Mouse (Mus musculus) neural tube, embryonic 13.5 days (tissue): ENCODE results near the gene Fan1. TPM values are rescaled to one million over a fixed set of nuclear protein-coding genes. Genes with fewer than 3 reads are reported as not detected.

ENCODE experiments used
- ATAC-seq: fragments of 200-750 bp; cut with Nextera tagmentation; 2 replicates; pipeline ENCODE4 v1.8.0; 2017; ENCODE audit warnings: low read depth, mild to moderate bottlenecking, moderate TSS enrichment, moderate library complexity
- H3K27ac ChIP-seq: fragments of 300-500 bp; sonication (generic); replicated peaks from 2 replicates; pipeline ENCODE4 v1.5.1; 2015; ENCODE audit warnings: moderate library complexity, mild to moderate bottlenecking, inconsistent platforms
- H3K27me3 ChIP-seq: fragments of 300-500 bp; sonication (generic); 2 replicates; pipeline ENCODE4 v1.6.1; 2015; ENCODE audit warnings: mild to moderate bottlenecking, inconsistent platforms
- H3K36me3 ChIP-seq: fragments of 300-500 bp; sonication (generic); 2 replicates; pipeline ENCODE4 v1.6.1; 2015; ENCODE audit warnings: mild to moderate bottlenecking, inconsistent platforms
- H3K4me1 ChIP-seq: fragments of 300-500 bp; sonication (generic); replicated peaks from 2 replicates; pipeline ENCODE4 v1.6.1; 2015; ENCODE audit warnings: inconsistent platforms
- H3K4me2 ChIP-seq: fragments of 300-500 bp; sonication (generic); 2 replicates; pipeline ENCODE4 v1.6.1; 2015; ENCODE audit warnings: inconsistent platforms, mild to moderate bottlenecking, moderate library complexity
- H3K4me3 ChIP-seq: fragments of 300-500 bp; sonication (generic); 2 replicates; pipeline ENCODE4 v1.5.1; 2015; ENCODE audit warnings: mild to moderate bottlenecking, inconsistent platforms
- H3K9ac ChIP-seq: fragments of 300-500 bp; sonication (generic); 2 replicates; pipeline ENCODE4 v1.6.1; 2015; ENCODE audit warnings: moderate library complexity, mild to moderate bottlenecking, inconsistent platforms
- H3K9me3 ChIP-seq: fragments of 300-500 bp; sonication (generic); 2 replicates; pipeline ENCODE4 v1.6.1; 2016; ENCODE audit warnings: inconsistent platforms
- WGBS: fragments of 180-500 bp; shearing (Covaris S2); methylation state at CpG from one replicate; pipeline ENCODE4 v1.1.7; 2015; 5-methylcytosine and 5-hydroxymethylcytosine counted together
- polyA plus RNA-seq: library from polyadenylated mRNA; unstranded; fragments of >200 nt; fragmentation: Nextera tagmentation; extraction: Ambion mirVana; gene quantifications from 2 replicates; pipeline ENCODE4 v1.2.1, GENCODE M21; 2015

Fan1 gene
- polyA plus RNA-seq, 1 experiment from 2014 or later: 7.5 TPM

DNA sequence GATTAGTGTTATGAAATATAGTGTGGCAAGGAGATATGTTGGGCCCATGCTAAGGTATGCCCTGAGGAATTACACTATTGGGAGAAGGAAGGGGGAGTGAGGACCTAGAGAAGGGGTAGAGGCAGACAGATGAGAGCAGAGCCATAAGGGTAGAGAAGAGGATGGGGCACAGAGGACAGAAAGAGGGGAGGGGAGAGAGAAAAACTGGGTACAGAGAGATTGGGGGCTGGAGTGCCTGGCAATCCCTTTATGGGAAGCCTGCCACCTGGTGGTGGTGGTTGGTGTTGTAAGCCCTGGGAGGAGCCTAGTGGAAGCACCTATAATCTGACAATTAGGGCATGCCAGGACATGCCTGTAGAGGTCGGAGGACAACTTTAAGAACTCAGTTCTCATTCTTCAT, 47.0 kb downstream of the Fan1 start:
- Histone ChIP-seq H3K9me3 (no peaks in the 10 kb centered on the region), H3K4me1 (peaks cover under 1% of the 10 kb centered on the region; the same call in 1 of the 2 replicates), H3K4me2 (no peak overlapping the region), H3K27ac (no peak overlapping the region), H3K36me3 (peaks cover 30% of the 10 kb centered on the region), H3K4me3 (no peak overlapping the region), H3K9ac (no peak overlapping the region), H3K27me3 (no peaks in the 10 kb centered on the region)
- ATAC-seq: peak; percentile 47; the same call in 1 of the 2 replicates
- 35% methylated on average over 1 of the region's 1 CpGs for WGBS

DNA sequence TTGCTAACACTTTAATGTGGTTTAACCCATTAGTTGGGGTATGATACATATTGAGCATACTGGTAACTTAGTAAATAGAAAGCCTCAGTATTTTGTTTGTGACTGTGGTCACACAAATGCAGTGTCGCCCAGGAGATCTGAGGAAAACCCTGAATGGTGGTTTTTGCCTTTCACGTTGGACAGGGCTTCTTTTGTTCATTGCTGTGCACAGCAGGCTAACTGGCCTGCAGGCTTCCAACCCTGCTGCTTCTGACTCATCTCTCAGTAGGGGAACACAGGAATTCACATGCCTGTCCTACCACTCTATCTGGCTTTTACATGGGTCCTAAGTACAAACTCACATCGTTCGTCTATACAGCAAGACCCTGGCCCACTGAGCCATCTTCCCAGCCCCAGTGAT, 52.2 kb downstream of the Fan1 start:
- no peaks in the 10 kb centered on the region for H3K9me3 ChIP-seq
- no peak overlapping the region for H3K27ac ChIP-seq
- H3K4me2 ChIP-seq: no peak overlapping the region
- H3K27me3 ChIP-seq: no peaks in the 10 kb centered on the region
- WGBS: 68% methylated on average over 4 of the region's 4 CpGs
- no peak for ATAC-seq
- H3K9ac ChIP-seq: no peak overlapping the region
- peaks cover 62% of the 10 kb centered on the region for H3K36me3 ChIP-seq
- H3K4me3 ChIP-seq: no peak overlapping the region
- H3K4me1 ChIP-seq: peaks cover 14% of the 10 kb centered on the region

DNA sequence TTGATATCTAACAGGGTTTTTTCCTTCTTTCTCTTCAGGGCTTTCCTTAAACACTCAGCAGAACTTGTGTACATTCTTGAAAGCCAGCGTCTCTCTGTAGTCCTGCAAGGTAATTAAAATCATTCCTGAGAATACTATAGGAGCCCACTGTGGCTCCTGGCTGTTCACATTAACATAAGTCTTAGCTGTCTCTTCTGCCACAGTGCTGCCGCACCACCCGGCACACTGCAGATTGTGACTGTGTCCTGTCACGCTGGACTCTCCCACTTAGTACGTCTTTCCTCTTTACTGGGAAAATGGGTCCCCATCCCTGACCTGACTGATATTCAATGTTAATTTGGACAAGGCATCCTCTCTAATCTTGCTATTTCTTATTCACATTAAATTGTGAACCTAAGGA, 52.8 kb downstream of the Fan1 start:
- no peak overlapping the region for H3K9ac ChIP-seq
- H3K36me3 ChIP-seq: peaks cover 68% of the 10 kb centered on the region
- no peaks in the 10 kb centered on the region for H3K27me3 ChIP-seq
- peaks cover 14% of the 10 kb centered on the region for H3K4me1 ChIP-seq
- no peaks in the 10 kb centered on the region for H3K9me3 ChIP-seq
- WGBS: 62% methylated on average over 5 of the region's 5 CpGs
- peak; percentile 40; the same call in 1 of the 2 replicates for ATAC-seq
- no peak overlapping the region for H3K4me3 ChIP-seq
- no peak overlapping the region for H3K4me2 ChIP-seq
- H3K27ac ChIP-seq: 0 out of 2 replicates have a peak overlapping the region, but pooled peaks have one; percentile 14

- no peaks in the 10 kb centered on the region for H3K27me3 ChIP-seq
- no peak overlapping the region for H3K4me3 ChIP-seq
- 80% methylated on average over 7 of the region's 7 CpGs for WGBS
- no peak for ATAC-seq
- peaks cover 46% of the 10 kb centered on the region for H3K36me3 ChIP-seq
- no peak overlapping the region for H3K9ac ChIP-seq
- no peaks in the 10 kb centered on the region for H3K9me3 ChIP-seq
- H3K4me2 ChIP-seq: no peak overlapping the region
- H3K27ac ChIP-seq: no peak overlapping the region
- H3K4me1 ChIP-seq: peaks cover 13% of the 10 kb centered on the region; the same call in 1 of the 2 replicates
Measured at GRCm38 (mm10) chr7:64312811-64313210, 61.1 kb downstream of the Fan1 start.

GRCm38 (mm10) chr7:64310756-64311155, 63.1 kb downstream of the Fan1 start:
- H3K9me3 ChIP-seq: no peaks in the 10 kb centered on the region
- H3K9ac ChIP-seq: no peak overlapping the region
- peaks cover 13% of the 10 kb centered on the region; the same call in 1 of the 2 replicates for H3K4me1 ChIP-seq
- H3K4me2 ChIP-seq: no peak overlapping the region
- peak; percentile 86 for ATAC-seq
- peaks cover 32% of the 10 kb centered on the region for H3K36me3 ChIP-seq
- 13% methylated on average over 2 of the region's 2 CpGs for WGBS
- H3K4me3 ChIP-seq: no peak overlapping the region
- peak overlapping the region; percentile 64 for H3K27ac ChIP-seq
- H3K27me3 ChIP-seq: no peaks in the 10 kb centered on the region

DNA sequence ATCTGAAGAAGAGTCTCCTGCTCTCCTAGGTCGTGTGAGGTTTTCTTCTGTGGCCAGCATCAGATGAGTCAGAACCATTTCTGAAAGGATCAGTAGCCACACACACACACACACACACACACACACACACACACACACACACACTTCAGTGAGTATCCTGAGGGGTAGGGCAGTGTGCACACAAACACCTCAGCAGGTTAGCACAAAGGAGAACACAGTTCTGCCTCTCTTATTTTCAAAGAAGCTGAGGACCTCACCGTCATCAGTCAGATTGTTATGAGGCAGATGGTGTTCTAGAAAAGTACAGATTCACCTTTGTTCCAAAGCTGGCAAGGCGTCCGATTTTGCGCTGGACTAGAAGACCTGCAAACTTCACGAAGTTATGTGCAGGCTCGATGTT, 63.7 kb downstream of the Fan1 start:
- H3K9ac ChIP-seq: no peak overlapping the region
- H3K4me3 ChIP-seq: no peak overlapping the region
- H3K4me1 ChIP-seq: peaks cover 13% of the 10 kb centered on the region; the same call in 1 of the 2 replicates
- no peak overlapping the region for H3K4me2 ChIP-seq
- peak; percentile 61 for ATAC-seq
- no peaks in the 10 kb centered on the region for H3K9me3 ChIP-seq
- peak overlapping the region; percentile 64 for H3K27ac ChIP-seq
- H3K27me3 ChIP-seq: no peaks in the 10 kb centered on the region
- WGBS: 33% methylated on average over 7 of the region's 7 CpGs
- peaks cover 30% of the 10 kb centered on the region for H3K36me3 ChIP-seq

Other genes starting within 250 kb of the Fan1 start
- gene Trpm1, start 220.3 kb downstream of the Fan1 start, polyA plus RNA-seq: 0.26 TPM in 1 of 2 replicates, not detected in the other
- 11.2 and 11.5 TPM in 2 replicates for gene Mtmr10, start 86.4 kb downstream of the Fan1 start, polyA plus RNA-seq
- 30.1 and 35.9 TPM in 2 replicates for gene Mphosph10, start 18.2 kb upstream of the Fan1 start, polyA plus RNA-seq
- 35.5 and 47.7 TPM in 2 replicates for gene Mcee, start 18.5 kb upstream of the Fan1 start, polyA plus RNA-seq
- 132 and 141 TPM in 2 replicates for gene Apba2, start 127.6 kb upstream of the Fan1 start, polyA plus RNA-seq